Mouse (Mus musculus): ENCODE measurements around the gene Tstd2. TPM values are rescaled to one million over a fixed set of nuclear protein-coding genes. Genes with fewer than 3 reads are reported as not detected.

Gene Tstd2
- polyA plus RNA-seq, 1 experiment from 2014 or later: 25.3 TPM

DNA sequence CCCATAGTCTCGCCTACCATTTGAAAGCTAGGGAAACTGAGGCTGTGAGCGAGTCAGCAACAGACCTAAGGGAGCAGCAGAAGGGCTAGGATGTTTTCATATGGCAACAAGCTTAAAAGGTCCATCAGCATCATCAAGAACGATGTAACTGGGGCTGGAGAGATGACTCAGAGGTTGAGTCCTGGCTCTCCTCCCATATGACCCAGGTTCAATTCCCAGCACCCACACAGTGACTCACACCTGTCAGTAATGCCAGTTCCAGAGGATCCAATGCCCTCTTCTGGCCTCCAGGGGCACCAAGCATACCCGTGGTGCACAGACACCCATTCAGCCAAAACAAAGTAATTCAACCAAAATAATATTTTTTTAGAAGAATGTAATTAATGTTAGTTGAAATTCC, 58.2 kb downstream of the Tstd2 start:
- Histone ChIP-seq H3K36me3 (ENCODE audit: control insufficient read depth, insufficient read depth) (peaks cover 28% of the 10 kb centered on the region), H3K27me3 (ENCODE audit: control insufficient read depth, insufficient read depth, low read length) (no peaks in the 10 kb centered on the region), H3K9me3 (replicated peaks; ENCODE audit: control insufficient read depth, low read length) (no peaks in the 10 kb centered on the region), H3K4me2 (ENCODE audit: low read depth, low read length) (no peak overlapping the region), H3K27ac (ENCODE audit: low read length) (no peak overlapping the region), H3K4me1 (ENCODE audit: control insufficient read depth, insufficient read depth, low read length) (peaks cover 20% of the 10 kb centered on the region), H3K4me3 (ENCODE audit: low read length) (no peak overlapping the region), H3K9ac (ENCODE audit: low read length) (no peak overlapping the region)
- ATAC-seq (replicated peaks; ENCODE audit: extremely low read depth, insufficient read depth, low FRiP score): no peak
- WGBS: 88% methylated on average over 4 of the region's 4 CpGs

DNA sequence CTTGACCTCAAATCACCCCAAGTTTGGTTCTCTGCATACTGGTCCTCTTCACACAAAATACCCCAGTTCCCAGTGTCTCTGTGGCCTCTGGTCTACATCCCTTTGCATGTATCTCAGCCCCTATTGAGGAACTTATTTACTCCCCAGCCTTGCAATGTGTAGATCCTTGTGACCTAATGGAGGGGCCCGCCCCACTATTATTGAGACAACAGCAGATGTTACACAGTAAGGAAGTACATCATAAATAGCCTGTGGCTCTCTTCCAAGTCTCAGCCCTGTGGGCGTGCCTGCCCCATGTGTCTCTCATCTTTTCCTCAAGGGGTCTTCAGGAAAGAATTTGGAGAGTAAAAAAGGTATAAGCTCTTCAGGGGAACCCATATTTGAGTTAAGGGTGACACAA, 61.6 kb downstream of the Tstd2 start:
- Histone ChIP-seq H3K4me3 (ENCODE audit: low read length) (no peak overlapping the region), H3K27ac (ENCODE audit: low read length) (peak overlapping the region; percentile 46; the same call in 1 of the 2 replicates), H3K9ac (ENCODE audit: low read length) (no peak overlapping the region), H3K9me3 (replicated peaks; ENCODE audit: control insufficient read depth, low read length) (no peaks in the 10 kb centered on the region), H3K36me3 (ENCODE audit: control insufficient read depth, insufficient read depth) (peaks cover 22% of the 10 kb centered on the region), H3K4me2 (ENCODE audit: low read depth, low read length) (no peak overlapping the region), H3K4me1 (ENCODE audit: control insufficient read depth, insufficient read depth, low read length) (peaks cover 42% of the 10 kb centered on the region), H3K27me3 (ENCODE audit: control insufficient read depth, insufficient read depth, low read length) (no peaks in the 10 kb centered on the region)
- ATAC-seq (replicated peaks; ENCODE audit: extremely low read depth, insufficient read depth, low FRiP score): no peak
- WGBS: 35% methylated on average over 2 of the region's 2 CpGs

DNA sequence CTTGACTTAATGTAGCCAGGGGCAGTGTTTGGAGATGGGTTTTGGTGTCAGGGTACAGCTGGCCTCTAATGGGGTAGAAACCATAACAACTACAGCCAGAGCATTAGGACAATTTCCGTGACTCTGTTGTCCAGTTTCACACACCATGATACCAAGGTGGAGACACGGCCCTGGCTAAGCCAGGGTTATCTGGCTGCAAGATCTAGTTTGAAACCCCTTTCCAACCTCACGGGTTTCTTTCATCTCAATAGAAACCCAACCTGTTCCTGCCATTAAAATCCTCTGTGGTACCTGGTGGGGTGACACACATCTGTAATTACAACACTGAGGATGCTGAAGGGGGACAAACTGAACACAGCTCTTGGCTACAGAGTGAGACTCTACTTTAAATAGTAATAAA, 62.8 kb downstream of the Tstd2 start:
- 78% methylated on average over 3 of the region's 3 CpGs for WGBS
- no peak overlapping the region for H3K4me3 ChIP-seq (ENCODE audit: low read length)
- H3K4me2 ChIP-seq (ENCODE audit: low read depth, low read length): no peak overlapping the region
- ATAC-seq (replicated peaks; ENCODE audit: extremely low read depth, insufficient read depth, low FRiP score): no peak
- no peak overlapping the region for H3K9ac ChIP-seq (ENCODE audit: low read length)
- H3K27ac ChIP-seq (ENCODE audit: low read length): no peak overlapping the region
- H3K4me1 ChIP-seq (ENCODE audit: control insufficient read depth, insufficient read depth, low read length): peaks cover 40% of the 10 kb centered on the region
- no peaks in the 10 kb centered on the region for H3K9me3 ChIP-seq (replicated peaks; ENCODE audit: control insufficient read depth, low read length)
- H3K36me3 ChIP-seq (ENCODE audit: control insufficient read depth, insufficient read depth): peaks cover 26% of the 10 kb centered on the region
- no peaks in the 10 kb centered on the region for H3K27me3 ChIP-seq (ENCODE audit: control insufficient read depth, insufficient read depth, low read length)

DNA sequence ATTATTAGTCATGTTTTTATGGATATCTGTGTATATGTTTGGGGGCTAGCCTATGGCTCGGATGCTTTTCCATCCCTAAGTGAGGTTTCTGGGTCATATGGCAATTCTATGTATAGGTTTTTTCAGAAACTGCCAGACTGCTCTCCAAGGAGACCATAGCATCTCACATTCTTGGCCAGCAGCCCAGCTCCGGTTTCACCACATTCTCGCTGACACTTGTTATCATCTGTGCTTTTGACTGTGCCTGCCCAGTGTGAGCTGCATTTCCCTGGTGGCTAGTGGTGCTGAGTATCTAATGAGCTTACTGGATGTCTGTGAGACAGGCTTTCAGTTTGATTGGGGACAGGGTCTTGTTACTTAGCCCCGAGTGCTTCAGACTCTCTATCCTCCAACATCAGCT, 64.8 kb downstream of the Tstd2 start:
- 0 out of 2 replicates have a peak overlapping the region, but pooled peaks have one; percentile 44 for H3K4me2 ChIP-seq (ENCODE audit: low read depth, low read length)
- no peaks in the 10 kb centered on the region for H3K9me3 ChIP-seq (replicated peaks; ENCODE audit: control insufficient read depth, low read length)
- no peak overlapping the region for H3K4me3 ChIP-seq (ENCODE audit: low read length)
- H3K27me3 ChIP-seq (ENCODE audit: control insufficient read depth, insufficient read depth, low read length): no peaks in the 10 kb centered on the region
- 19% methylated on average over 4 of the region's 4 CpGs for WGBS
- H3K36me3 ChIP-seq (ENCODE audit: control insufficient read depth, insufficient read depth): peaks cover 9% of the 10 kb centered on the region
- ATAC-seq (replicated peaks; ENCODE audit: extremely low read depth, insufficient read depth, low FRiP score): peak; percentile 85
- peak overlapping the region; percentile 88 for H3K27ac ChIP-seq (ENCODE audit: low read length)
- H3K9ac ChIP-seq (ENCODE audit: low read length): no peak overlapping the region
- peaks cover 40% of the 10 kb centered on the region for H3K4me1 ChIP-seq (ENCODE audit: control insufficient read depth, insufficient read depth, low read length)

DNA sequence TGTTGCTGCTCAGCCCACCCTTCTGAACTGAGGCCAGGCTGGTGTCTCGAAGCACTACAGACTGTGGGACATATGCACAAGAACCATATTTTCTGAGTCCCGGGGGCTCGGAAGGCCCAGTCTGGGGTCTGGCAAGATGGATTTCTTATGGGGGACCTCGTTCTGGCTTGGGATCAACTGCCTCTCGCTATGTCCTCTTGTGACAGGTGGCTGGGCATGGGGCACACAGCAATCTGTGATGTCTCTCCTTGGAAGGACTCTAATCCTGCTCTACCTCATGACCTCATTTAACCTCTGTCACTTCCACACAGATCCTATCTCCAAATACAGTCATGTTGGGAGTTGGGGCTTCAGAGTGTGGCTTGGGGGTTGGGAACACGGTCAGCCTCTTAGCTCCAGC, 65.9 kb downstream of the Tstd2 start:
- no peaks in the 10 kb centered on the region for H3K27me3 ChIP-seq (ENCODE audit: control insufficient read depth, insufficient read depth, low read length)
- H3K27ac ChIP-seq (ENCODE audit: low read length): peak overlapping the region; percentile 83
- peaks cover 3% of the 10 kb centered on the region; the same call in 1 of the 2 replicates for H3K36me3 ChIP-seq (ENCODE audit: control insufficient read depth, insufficient read depth)
- ATAC-seq (replicated peaks; ENCODE audit: extremely low read depth, insufficient read depth, low FRiP score): no peak
- H3K9me3 ChIP-seq (replicated peaks; ENCODE audit: control insufficient read depth, low read length): no peaks in the 10 kb centered on the region
- peaks cover 50% of the 10 kb centered on the region for H3K4me1 ChIP-seq (ENCODE audit: control insufficient read depth, insufficient read depth, low read length)
- H3K4me2 ChIP-seq (ENCODE audit: low read depth, low read length): no peak overlapping the region
- 59% methylated on average over 6 of the region's 6 CpGs for WGBS
- H3K4me3 ChIP-seq (ENCODE audit: low read length): no peak overlapping the region
- H3K9ac ChIP-seq (ENCODE audit: low read length): 0 out of 2 replicates have a peak overlapping the region, but pooled peaks have one; percentile 4

DNA sequence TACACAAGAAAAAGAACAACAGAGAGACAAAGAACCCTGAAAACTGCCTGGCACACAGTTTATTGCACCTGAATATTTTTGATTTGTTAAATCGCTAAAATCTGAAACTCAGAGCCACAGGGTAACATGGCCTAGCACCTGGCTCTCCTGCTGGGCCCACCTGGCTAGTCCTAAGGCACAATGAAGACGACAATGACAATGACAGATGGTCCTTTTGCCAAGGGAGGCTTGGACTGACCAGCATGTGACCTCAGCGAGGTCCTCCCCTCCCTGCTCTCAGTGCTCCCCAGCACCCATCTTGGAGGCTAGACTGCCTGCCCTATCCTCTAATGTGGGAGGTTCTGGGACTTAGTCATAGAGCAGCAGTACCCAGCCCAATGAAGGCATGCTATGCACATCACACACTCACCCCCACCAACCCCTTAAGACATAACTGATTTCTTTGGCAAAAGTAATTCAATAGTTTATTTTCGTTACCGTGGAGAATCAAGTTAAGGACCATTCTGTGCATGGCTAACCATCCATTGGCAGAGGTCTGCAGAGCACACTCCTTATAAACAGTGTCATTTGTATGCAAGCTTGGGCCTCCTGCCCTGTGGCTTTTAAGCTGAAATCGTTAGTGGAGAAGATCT, 68.5 kb downstream of the Tstd2 start:
- no peaks in the 10 kb centered on the region for H3K27me3 ChIP-seq (ENCODE audit: control insufficient read depth, insufficient read depth, low read length)
- H3K36me3 ChIP-seq (ENCODE audit: control insufficient read depth, insufficient read depth): peaks cover 6% of the 10 kb centered on the region; the same call in 1 of the 2 replicates
- H3K4me3 ChIP-seq (ENCODE audit: low read length): no peak overlapping the region
- no peak overlapping the region for H3K4me2 ChIP-seq (ENCODE audit: low read depth, low read length)
- ATAC-seq (replicated peaks; ENCODE audit: extremely low read depth, insufficient read depth, low FRiP score): no peak
- no peak overlapping the region for H3K9ac ChIP-seq (ENCODE audit: low read length)
- H3K9me3 ChIP-seq (replicated peaks; ENCODE audit: control insufficient read depth, low read length): no peaks in the 10 kb centered on the region
- WGBS: 79% methylated on average over 6 of the region's 6 CpGs
- H3K27ac ChIP-seq (ENCODE audit: low read length): no peak overlapping the region
- H3K4me1 ChIP-seq (ENCODE audit: control insufficient read depth, insufficient read depth, low read length): peaks cover 57% of the 10 kb centered on the region

DNA sequence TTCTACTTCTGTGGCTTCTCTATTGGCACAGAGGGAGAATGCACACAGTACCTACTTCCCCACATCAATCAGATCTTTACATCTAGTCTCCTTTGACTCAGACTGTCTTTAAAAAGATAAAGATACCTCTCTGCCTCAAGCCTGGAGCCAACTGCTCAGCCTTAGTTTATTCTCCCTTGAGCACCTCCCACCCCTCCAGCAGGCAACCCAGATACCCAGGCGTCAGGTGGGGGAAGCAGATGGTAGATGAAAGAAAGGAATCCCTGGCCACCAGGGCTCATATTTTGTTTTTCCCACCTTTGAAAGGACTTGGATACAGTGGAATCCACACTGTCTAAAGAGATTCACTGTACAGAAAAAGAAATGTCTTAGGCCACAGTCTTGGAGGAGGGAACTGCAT, 69.9 kb downstream of the Tstd2 start:
- no peak for ATAC-seq (replicated peaks; ENCODE audit: extremely low read depth, insufficient read depth, low FRiP score)
- Histone ChIP-seq H3K9ac (ENCODE audit: low read length) (no peak overlapping the region), H3K4me3 (ENCODE audit: low read length) (no peak overlapping the region), H3K36me3 (ENCODE audit: control insufficient read depth, insufficient read depth) (peaks cover 6% of the 10 kb centered on the region; the same call in 1 of the 2 replicates), H3K27me3 (ENCODE audit: control insufficient read depth, insufficient read depth, low read length) (no peaks in the 10 kb centered on the region), H3K9me3 (replicated peaks; ENCODE audit: control insufficient read depth, low read length) (no peaks in the 10 kb centered on the region), H3K4me1 (ENCODE audit: control insufficient read depth, insufficient read depth, low read length) (peaks cover 60% of the 10 kb centered on the region), H3K27ac (ENCODE audit: low read length) (no peak overlapping the region), H3K4me2 (ENCODE audit: low read depth, low read length) (no peak overlapping the region)
- WGBS: 50% methylated on average over 1 of the region's 1 CpGs

DNA sequence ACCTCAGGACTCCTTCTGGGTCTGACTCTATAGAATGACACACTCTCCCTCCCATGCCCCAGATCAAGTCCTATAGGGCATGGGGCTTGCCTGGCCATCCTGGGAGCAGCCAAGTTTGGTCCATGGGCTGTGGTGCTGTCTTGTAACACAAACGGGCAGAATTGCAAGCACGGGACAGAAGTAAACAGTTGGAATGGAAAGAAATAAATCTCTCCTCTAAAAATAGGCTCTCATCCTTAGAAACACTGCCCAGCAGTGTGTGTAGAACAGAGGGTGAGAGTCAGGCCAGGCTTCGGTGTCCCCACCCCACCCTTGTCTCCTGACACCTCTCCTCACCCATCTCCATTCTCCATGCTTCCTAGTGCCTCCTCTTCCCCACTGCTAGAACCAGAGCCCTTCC, 70.4 kb downstream of the Tstd2 start:
- WGBS: 48% methylated on average over 3 of the region's 3 CpGs
- no peak overlapping the region for H3K27ac ChIP-seq (ENCODE audit: low read length)
- no peak overlapping the region for H3K4me2 ChIP-seq (ENCODE audit: low read depth, low read length)

DNA sequence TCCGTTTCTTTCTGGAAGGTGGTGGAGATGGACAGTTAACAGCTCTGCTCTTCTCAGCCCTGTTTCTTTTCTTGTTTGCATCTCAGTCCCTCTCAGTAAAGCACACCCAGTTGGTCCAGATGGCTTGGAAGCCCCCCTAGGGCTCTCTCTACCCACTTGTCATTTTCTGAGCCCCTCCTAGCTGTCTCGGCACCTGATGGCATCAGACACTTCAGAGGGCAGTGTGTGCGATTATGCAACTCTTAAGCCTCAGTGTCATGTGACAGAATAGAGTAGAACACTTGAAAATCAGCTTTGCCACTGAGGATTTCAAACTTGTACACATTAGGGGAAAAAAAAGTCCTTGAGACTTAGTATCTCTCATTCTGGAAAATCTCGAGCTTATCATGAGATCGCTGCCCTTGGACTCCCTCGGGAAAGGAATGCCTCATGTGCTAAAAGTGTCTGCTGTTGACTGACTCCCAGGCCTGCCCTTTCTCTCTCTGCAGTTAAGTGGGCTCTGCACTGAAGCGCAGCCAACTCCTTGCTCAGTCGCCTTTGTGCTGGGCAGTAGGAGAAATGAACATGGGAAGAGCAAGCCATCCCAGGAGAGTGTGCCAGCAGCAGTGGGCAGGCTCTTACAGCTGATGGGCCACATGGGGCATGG, 72.7 kb downstream of the Tstd2 start:
- no peaks in the 10 kb centered on the region for H3K9me3 ChIP-seq (replicated peaks; ENCODE audit: control insufficient read depth, low read length)
- peak overlapping the region; percentile 9; the same call in 1 of the 2 replicates for H3K4me2 ChIP-seq (ENCODE audit: low read depth, low read length)
- peaks cover 14% of the 10 kb centered on the region for H3K36me3 ChIP-seq (ENCODE audit: control insufficient read depth, insufficient read depth)
- no peaks in the 10 kb centered on the region for H3K27me3 ChIP-seq (ENCODE audit: control insufficient read depth, insufficient read depth, low read length)
- peak overlapping the region; percentile 92 for H3K27ac ChIP-seq (ENCODE audit: low read length)
- H3K4me1 ChIP-seq (ENCODE audit: control insufficient read depth, insufficient read depth, low read length): peaks cover 55% of the 10 kb centered on the region
- H3K9ac ChIP-seq (ENCODE audit: low read length): no peak overlapping the region
- peak; percentile 59; the same call in 1 of the 2 replicates for ATAC-seq (replicated peaks; ENCODE audit: extremely low read depth, insufficient read depth, low FRiP score)
- H3K4me3 ChIP-seq (ENCODE audit: low read length): no peak overlapping the region
- WGBS: 22% methylated on average over 8 of the region's 8 CpGs

More for the DNA sequence above, 70.4 kb downstream of the Tstd2 start:
- H3K9me3 ChIP-seq (replicated peaks; ENCODE audit: control insufficient read depth, low read length): no peaks in the 10 kb centered on the region
- no peaks in the 10 kb centered on the region for H3K27me3 ChIP-seq (ENCODE audit: control insufficient read depth, insufficient read depth, low read length)
- H3K9ac ChIP-seq (ENCODE audit: low read length): no peak overlapping the region
- peaks cover 58% of the 10 kb centered on the region for H3K4me1 ChIP-seq (ENCODE audit: control insufficient read depth, insufficient read depth, low read length)
- no peak overlapping the region for H3K4me3 ChIP-seq (ENCODE audit: low read length)
- peaks cover 7% of the 10 kb centered on the region; the same call in 1 of the 2 replicates for H3K36me3 ChIP-seq (ENCODE audit: control insufficient read depth, insufficient read depth)
- no peak for ATAC-seq (replicated peaks; ENCODE audit: extremely low read depth, insufficient read depth, low FRiP score)
